Comparison of ENCODE assay signal across 20 mouse cellular contexts in genomic region chr7:30981703-30982102, GRCm38 (mm10). TPM values are rescaled to one million over a fixed set of nuclear protein-coding genes. Genes with fewer than 3 reads are reported as not detected.
DNase-seq lines count a peak whose midpoint lies in the region; TF ChIP-seq lines count a peak whose summit lies in the region.
"Had no signal": no experiment of that assay in that cellular context is flagged by ENCODE, and none has a peak within 500 bp of the region (broad histone marks: within the 10 kb centered on the region; RNA-seq: fewer than 3 reads in every experiment).

No protein-coding gene starts in this region.

- no peaks in the 10 kb centered on the region for H3K27me3 ChIP-seq in testis, adult 2 months (ENCODE audit: control insufficient read depth, insufficient read depth, low read length)
- H3K27me3 ChIP-seq: CH12.LX, Patski had no signal

- H3K36me3 ChIP-seq in testis, adult 2 months (ENCODE audit: control insufficient read depth, insufficient read depth, low read length) = no peaks in the 10 kb centered on the region
- H3K36me3 ChIP-seq: G1E had no signal

- TF ChIP-seq CTCF in testis, adult 2 months (IDR thresholded peaks at IDR 0.05; ENCODE audit: control insufficient read depth, insufficient read depth, insufficient replicate concordance, low read depth, low read length) = no peak

- TF ChIP-seq POLR2A in testis, adult 2 months (IDR thresholded peaks at IDR 0.05; ENCODE audit: control insufficient read depth, low read depth, low read length) = peak; percentile 90; the same call in 1 of the 2 replicates

- H3K4me3 ChIP-seq in testis, adult 2 months (ENCODE audit: control insufficient read depth, low read depth, low read length) = peak overlapping the region; percentile 87

- no peaks in the 10 kb centered on the region; the same call in 1 of the 2 replicates for H3K4me1 ChIP-seq in testis, adult 2 months (ENCODE audit: control insufficient read depth, insufficient read depth, low read length)

- DNase-seq in testis, postnatal 14 days (ENCODE audit: low spot score) = no peak
- DNase-seq: adrenal gland, adult 2 months; adrenal gland, adult 8-10 months; adrenal gland, postnatal 10 days; adrenal gland, postnatal 14 days; adrenal gland, postnatal 25 days; adrenal gland, postnatal 36 days; B cell, adult 2 months; cerebellum, adult 11 months; cerebellum, adult 11-12 months; cerebellum, adult 18-20 months; cerebellum, adult 2 months had no signal

- H3K27ac ChIP-seq in testis, adult 2 months (ENCODE audit: control insufficient read depth, insufficient read depth, low read depth, low read length) = peak overlapping the region; percentile 73

RNA-seq across cellular contexts. Expression of gene Fam187b, which starts 8.1 kb away (rescaled TPM):
- 524 and 525 TPM in 2 replicates for polyA plus RNA-seq in testis, adult 2 months (2012; rRNA removed)
- polyA plus RNA-seq: C2C12 had no signal

RNA-seq across cellular contexts. Expression of gene Lsr, which starts 8.4 kb away (rescaled TPM):
- polyA plus RNA-seq in testis, adult 2 months (2012; rRNA removed) = 24.4 and 30.2 TPM in 2 replicates
- polyA plus RNA-seq: G1E had no signal

RNA-seq across cellular contexts. Expression of gene Usf2, which starts 25.1 kb away (rescaled TPM):
- 27.0 and 31.3 TPM in 2 replicates for polyA plus RNA-seq in testis, adult 2 months (2012; rRNA removed)

RNA-seq across cellular contexts. Expression of gene Hamp, which starts 37.9 kb away (rescaled TPM):
- not detected in 2 replicates for polyA plus RNA-seq in testis, adult 2 months (2012; rRNA removed)
- polyA plus RNA-seq: activated CD4-positive, CD25-positive, alpha-beta regulatory T cell, adult 4 months; brain, embryonic 14.5 days; C2C12; CD4-positive, CD25-positive, alpha-beta regulatory T cell, adult 4 months; cerebellum, adult 2 months; G1E; Patski had no signal

RNA-seq across cellular contexts. Expression of gene Hamp2, which starts 57.2 kb away (rescaled TPM):
- polyA plus RNA-seq in testis, adult 2 months (2012; rRNA removed) = 0.38 and 1.5 TPM in 2 replicates
- polyA plus RNA-seq: activated CD4-positive, CD25-positive, alpha-beta regulatory T cell, adult 4 months; brain, embryonic 14.5 days; C2C12; CD4-positive, CD25-positive, alpha-beta regulatory T cell, adult 4 months; cerebellum, adult 2 months; G1E; Patski had no signal
